Mouse (Mus musculus) left cerebral cortex, adult 9 months (tissue): ENCODE results near the gene Gm12394.
"Not testable (repeated sequence)": the region's sequence is repeated elsewhere in the genome, so short reads cannot be mapped to it uniquely, and the experiment has no call there.

Source experiments
- DNase-seq, 2 experiments: peaks; one replicate each; pipeline ENCODE4 v3.0.0; 2022; ENCODE audit warnings: low spot score in 2 of 2

The Gm12394 gene

DNA sequence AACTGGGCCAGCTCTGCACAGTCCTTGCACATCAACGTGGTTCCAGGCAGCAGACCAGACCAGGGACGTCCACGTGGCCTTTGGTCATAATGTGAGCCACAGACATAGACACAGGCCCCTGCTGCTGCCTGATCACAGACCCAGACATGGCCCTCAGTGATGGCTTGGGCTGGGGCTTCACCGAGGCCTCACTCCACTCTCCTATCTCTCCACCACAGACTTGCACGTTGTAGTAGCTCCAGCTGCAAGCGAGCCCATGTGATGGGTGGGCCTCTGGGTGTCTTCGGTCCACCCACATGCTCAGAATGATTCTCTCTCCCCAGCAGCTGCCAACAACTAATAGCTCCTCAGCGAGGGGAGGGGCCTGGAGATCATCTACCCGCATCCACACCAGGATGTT is 3.9 kb upstream of the Gm12394 start:
- not testable (repeated sequence) for DNase-seq

DNA sequence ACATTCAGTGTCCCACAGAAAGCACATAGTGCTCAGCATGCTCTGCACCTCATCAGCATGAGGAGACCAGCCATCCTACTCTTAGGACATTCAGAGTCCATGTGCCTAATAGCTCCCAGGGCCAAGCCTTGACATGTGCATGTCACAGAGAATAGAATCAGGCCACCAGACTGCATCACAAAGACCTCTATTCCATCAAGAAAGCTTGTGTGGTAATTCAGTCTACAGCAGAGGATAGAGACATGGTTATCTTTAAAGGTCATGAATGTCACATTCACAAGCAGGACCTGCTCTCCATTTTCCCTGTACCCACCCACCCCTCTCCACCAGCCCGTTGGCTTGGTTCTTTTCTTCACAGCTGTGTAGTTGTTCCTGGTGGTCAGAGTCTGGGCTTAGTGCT is 2.8 kb downstream of the Gm12394 start, which contains the start of gene Fam205a1:
TSS of gene Fam205a1 (minus strand) at position 101 of the 400 bp plus-strand sequence.
- DNase-seq, result not testable (repeated sequence)

DNA sequence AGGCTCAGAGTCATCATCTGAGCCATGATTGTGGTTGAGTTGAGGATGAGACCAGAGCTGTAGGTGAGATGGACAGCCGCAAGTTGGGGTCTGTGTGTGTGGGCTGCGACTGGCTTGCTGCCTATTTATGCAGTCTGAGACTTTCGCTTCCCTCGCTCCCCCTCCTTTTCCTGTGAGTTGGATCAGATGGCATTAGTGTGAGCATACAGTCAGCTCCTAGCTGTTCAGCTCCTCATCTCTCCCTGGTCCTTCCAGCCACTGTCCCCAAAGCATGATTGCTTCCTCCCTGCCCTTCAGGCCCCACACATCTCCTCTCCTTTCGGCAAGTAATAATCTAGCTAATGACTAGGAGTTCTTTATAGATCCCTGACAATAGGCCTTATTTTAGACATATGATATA is 82.7 kb downstream of the Gm12394 start, which contains the start of gene Ccl21a:
TSS of gene Ccl21a (minus strand) at position 101 of the 400 bp plus-strand sequence.
- DNase-seq, result not testable (repeated sequence)

DNA sequence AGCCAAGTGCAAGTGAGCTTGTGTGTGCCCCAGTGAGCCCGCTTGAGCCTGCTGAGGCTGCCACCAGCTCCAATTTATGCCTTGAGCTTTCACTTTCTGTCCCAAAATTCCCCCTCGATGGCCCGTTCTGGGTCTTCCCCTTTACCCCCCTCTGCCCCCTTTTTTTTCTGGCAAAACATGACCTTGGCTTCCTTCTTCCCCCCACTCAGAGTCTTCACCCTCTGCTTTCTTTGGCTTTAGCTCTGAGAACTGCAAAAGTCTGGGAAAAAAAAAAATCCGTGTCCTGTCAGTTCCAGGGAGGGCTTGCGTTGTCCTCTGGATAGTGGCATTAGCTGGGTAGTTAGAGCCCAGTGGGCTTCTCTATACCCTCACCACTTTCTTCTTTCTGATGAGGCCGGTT is 100.1 kb downstream of the Gm12394 start, which contains the start of gene Ccl19:
TSS of gene Ccl19 (minus strand) at position 101 of the 400 bp plus-strand sequence.
- DNase-seq, result not testable (repeated sequence)

DNA sequence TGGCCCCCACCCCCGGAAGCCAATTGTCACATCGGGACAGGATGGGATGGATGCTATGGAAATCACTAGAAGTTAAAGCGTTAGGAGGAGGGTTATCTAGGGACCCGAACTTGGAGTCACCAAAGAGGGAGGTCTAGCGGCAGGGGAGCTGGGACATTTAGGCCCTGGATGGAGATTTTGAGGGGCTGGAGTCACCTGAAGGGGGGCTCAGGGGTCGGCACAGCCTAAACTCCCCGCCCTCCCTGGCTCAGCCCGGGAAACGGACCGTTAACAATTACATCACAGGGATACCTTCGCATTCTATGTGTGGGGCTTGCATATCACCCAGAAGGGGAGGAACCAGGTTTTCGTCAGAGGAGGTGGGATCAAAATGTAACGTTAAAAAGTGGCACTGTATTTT is 121.3 kb downstream of the Gm12394 start, which contains the start of gene 4930578G10Rik:
TSS of gene 4930578G10Rik (plus strand) at position 301 of the 400 bp plus-strand sequence.
- not testable (repeated sequence) for DNase-seq
